In genomic region chr11:107012324-107013017, GRCm38 (mm10) we compare ENCODE assay signal across 8 mouse cellular contexts. TPM values are rescaled to one million over a fixed set of nuclear protein-coding genes. Genes with fewer than 3 reads are reported as not detected.
DNase-seq lines count a peak whose midpoint lies in the region; ATAC-seq lines count a peak whose summit lies in the region.

No protein-coding gene starts in this region.

- peak overlapping the region; percentile 75 for H3K9ac ChIP-seq in hindbrain, embryonic 14.5 days

- DNase-seq in NIH3T3 (ENCODE audit: low read depth): peak; percentile 98
- peak; percentile 98 to 99 for DNase-seq in cerebellum, postnatal 10 days
- DNase-seq in frontal cortex, postnatal 14 days (ENCODE audit: low spot score in 2 of 2): peak; percentile 96 to 100
- peak; percentile 100 for DNase-seq in hindbrain, embryonic 14.5 days (ENCODE audit: low spot score)
- peak; percentile 99 to 100 for DNase-seq in layer of hippocampus, postnatal 36 days
- peak; percentile 98 for DNase-seq in lung, postnatal 36 days
- DNase-seq in retina, postnatal 1 day: peak; percentile 98
- DNase-seq in urinary bladder, adult 18-20 months (ENCODE audit: low spot score in 2 of 2): peak; percentile 98 to 99

- no peaks in the 10 kb centered on the region for H3K36me3 ChIP-seq in hindbrain, embryonic 14.5 days (replicated peaks; ENCODE audit: control insufficient read depth, insufficient read depth)

- H3K4me1 ChIP-seq in hindbrain, embryonic 14.5 days (replicated peaks; ENCODE audit: control insufficient read depth, insufficient read depth, low read length): peaks cover 6% of the 10 kb centered on the region

- H3K27me3 ChIP-seq in hindbrain, embryonic 14.5 days (ENCODE audit: control insufficient read depth, insufficient read depth, low read length): no peaks in the 10 kb centered on the region

- H3K4me2 ChIP-seq in hindbrain, embryonic 14.5 days (replicated peaks): peak overlapping the region; percentile 59

- H3K27ac ChIP-seq in hindbrain, embryonic 14.5 days: peak overlapping the region; percentile 93

- no peaks in the 10 kb centered on the region for H3K9me3 ChIP-seq in hindbrain, embryonic 14.5 days (ENCODE audit: control insufficient read depth, low read length)

- WGBS in hindbrain, embryonic 14.5 days: under 1% methylated on average over 37 of the region's 37 CpGs

- H3K4me3 ChIP-seq in hindbrain, embryonic 14.5 days (replicated peaks; ENCODE audit: low read length): peak overlapping the region; percentile 56

- peak; percentile 97 for ATAC-seq in hindbrain, embryonic 14.5 days (ENCODE audit: low FRiP score)

RNA-seq across cellular contexts. Expression of gene 1810010H24Rik, which starts 13.0 kb away (rescaled TPM):
- polyA plus RNA-seq in hindbrain, embryonic 14.5 days (2014; fragmentation: Nextera tagmentation; extraction: Ambion mirVana): 7.1 and 7.8 TPM in 2 replicates
- 1 to 10 TPM; 2.6 to 3.4 TPM for total RNA-seq in layer of hippocampus, postnatal 36 days (2021)

RNA-seq across cellular contexts. Expression of gene Kpna2, which starts 13.1 kb away (rescaled TPM):
- 150 and 177 TPM in 2 replicates for polyA plus RNA-seq in hindbrain, embryonic 14.5 days (2014; fragmentation: Nextera tagmentation; extraction: Ambion mirVana)
- total RNA-seq in layer of hippocampus, postnatal 36 days (2021): 10 to 100 TPM; 21.5 to 25.2 TPM

Comparison
In these comparisons a context has a peak if more than half of its experiments do, and no peak if none do; other contexts are left out.
1. Peak in every context shown above with its lines: DNase-seq, ATAC-seq, H3K4me3 ChIP-seq and H3K27ac ChIP-seq.